Mouse (Mus musculus): ENCODE measurements at regions not wholly inside any gene's neighbourhood (a gene's known extent, or its start where the extent isn't known, plus 50 kb on each side); places are given as distances from the start of the nearest gene placed in this dataset.
A peak's percentile ranks its signal among the peaks of the same experiment; 100 is the strongest.
"Not testable (repeated sequence)": the region's sequence is repeated elsewhere in the genome, so short reads cannot be mapped to it uniquely, and the experiment has no call there.

GRCm38 (mm10) chr10:51397016-51397415 lies 83.4 kb upstream of the Gm49339 start:
- H3K9ac ChIP-seq; H3K4me2 ChIP-seq; H3K4me1 ChIP-seq (replicated peaks); H3K9me3 ChIP-seq; H3K27me3 ChIP-seq; H3K4me3 ChIP-seq; H3K27ac ChIP-seq (replicated peaks); ATAC-seq (ENCODE audit: low read depth); H3K36me3 ChIP-seq: not testable (repeated sequence)
- 91% methylated on average over 3 of the region's 3 CpGs for WGBS

- H3K9ac ChIP-seq: no peak overlapping the region
- no peaks in the 10 kb centered on the region for H3K36me3 ChIP-seq
- ATAC-seq (ENCODE audit: low read depth): peak; percentile 72; the same call in 1 of the 2 replicates
- no peaks in the 10 kb centered on the region for H3K9me3 ChIP-seq
- no peak overlapping the region for H3K27ac ChIP-seq (replicated peaks)
- peaks cover 10% of the 10 kb centered on the region; the same call in 1 of the 2 replicates for H3K27me3 ChIP-seq
- no peak overlapping the region for H3K4me3 ChIP-seq
- H3K4me2 ChIP-seq: no peak overlapping the region
- 5% methylated on average over 9 of the region's 9 CpGs for WGBS
- H3K4me1 ChIP-seq (replicated peaks): no peaks in the 10 kb centered on the region
Observed at GRCm38 (mm10) chr10:51405141-51405540, 75.3 kb upstream of the Gm49339 start.

GRCm38 (mm10) chr10:51412795-51413194 lies 67.6 kb upstream of the Gm49339 start:
- no peak for ATAC-seq (ENCODE audit: low read depth)
- no peak overlapping the region for H3K4me3 ChIP-seq
- H3K9ac ChIP-seq: no peak overlapping the region
- H3K27ac ChIP-seq (replicated peaks): no peak overlapping the region
- H3K27me3 ChIP-seq: no peaks in the 10 kb centered on the region
- no peaks in the 10 kb centered on the region for H3K36me3 ChIP-seq
- no peaks in the 10 kb centered on the region for H3K9me3 ChIP-seq
- no peaks in the 10 kb centered on the region for H3K4me1 ChIP-seq (replicated peaks)
- no peak overlapping the region for H3K4me2 ChIP-seq

DNA sequence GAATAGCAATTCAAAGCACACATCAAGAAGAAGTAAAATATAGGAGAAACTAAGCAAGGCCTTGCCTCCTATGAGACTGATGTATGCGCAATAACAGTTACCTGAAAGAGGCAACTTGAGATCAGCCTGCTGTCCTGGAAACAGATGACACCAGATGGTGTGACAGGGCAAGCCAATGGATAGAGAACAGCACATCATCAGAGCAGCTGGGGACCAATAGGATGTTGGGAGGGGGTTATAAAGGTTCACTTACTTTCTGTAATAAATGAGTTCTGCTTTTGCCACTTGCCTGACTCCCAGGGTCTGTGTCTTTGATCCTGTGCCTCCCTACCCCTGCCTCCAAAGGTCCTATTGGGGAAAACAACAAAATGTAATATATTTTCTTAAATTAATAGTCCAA lies 65.9 kb upstream of the Gm49339 start:
- H3K27me3 ChIP-seq: no peaks in the 10 kb centered on the region
- no peaks in the 10 kb centered on the region for H3K36me3 ChIP-seq
- no peaks in the 10 kb centered on the region for H3K9me3 ChIP-seq
- no peak overlapping the region for H3K9ac ChIP-seq
- no peak for ATAC-seq (ENCODE audit: low read depth)
- WGBS: 98% methylated on average over 1 of the region's 1 CpGs
- no peaks in the 10 kb centered on the region for H3K4me1 ChIP-seq (replicated peaks)
- no peak overlapping the region for H3K27ac ChIP-seq (replicated peaks)
- H3K4me2 ChIP-seq: no peak overlapping the region
- H3K4me3 ChIP-seq: no peak overlapping the region

DNA sequence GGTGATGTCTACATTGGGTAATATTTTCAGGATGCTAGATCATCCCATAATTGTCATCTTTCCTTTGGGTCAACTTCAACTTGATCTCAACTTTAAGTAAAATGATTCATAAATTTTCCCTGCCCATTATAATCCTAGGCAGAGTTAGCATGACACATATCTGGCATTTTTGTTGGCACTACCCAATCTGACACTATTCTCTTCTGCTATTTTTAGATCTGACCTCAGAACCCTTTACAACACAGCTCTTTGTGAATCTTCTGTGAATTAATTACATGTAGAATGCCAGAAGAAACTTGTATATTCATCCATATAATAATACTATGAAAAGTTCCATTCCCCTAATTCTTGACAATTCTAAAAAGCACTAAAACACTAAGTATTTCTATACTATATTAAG lies 63.7 kb upstream of the Gm49339 start:
- no peaks in the 10 kb centered on the region for H3K4me1 ChIP-seq (replicated peaks)
- H3K4me3 ChIP-seq: no peak overlapping the region
- H3K36me3 ChIP-seq: no peaks in the 10 kb centered on the region
- H3K4me2 ChIP-seq: no peak overlapping the region
- ATAC-seq (ENCODE audit: low read depth): no peak
- no peaks in the 10 kb centered on the region for H3K27me3 ChIP-seq
- H3K9me3 ChIP-seq: no peaks in the 10 kb centered on the region
- no peak overlapping the region for H3K9ac ChIP-seq
- H3K27ac ChIP-seq (replicated peaks): no peak overlapping the region

GRCm38 (mm10) chr10:51417221-51417911 lies 63.0 kb upstream of the Gm49339 start:
- Histone ChIP-seq H3K9ac (no peak overlapping the region), H3K4me1 (replicated peaks) (no peaks in the 10 kb centered on the region), H3K9me3 (no peaks in the 10 kb centered on the region), H3K27ac (replicated peaks) (no peak overlapping the region), H3K36me3 (no peaks in the 10 kb centered on the region), H3K4me2 (no peak overlapping the region), H3K4me3 (no peak overlapping the region), H3K27me3 (no peaks in the 10 kb centered on the region)
- WGBS: 74% methylated on average over 3 of the region's 3 CpGs
- ATAC-seq (ENCODE audit: low read depth): no peak

GRCm38 (mm10) chr10:51418550-51418949 lies 61.9 kb upstream of the Gm49339 start:
- no peak overlapping the region for H3K27ac ChIP-seq (replicated peaks)
- no peak for ATAC-seq (ENCODE audit: low read depth)
- H3K4me2 ChIP-seq: no peak overlapping the region

DNA sequence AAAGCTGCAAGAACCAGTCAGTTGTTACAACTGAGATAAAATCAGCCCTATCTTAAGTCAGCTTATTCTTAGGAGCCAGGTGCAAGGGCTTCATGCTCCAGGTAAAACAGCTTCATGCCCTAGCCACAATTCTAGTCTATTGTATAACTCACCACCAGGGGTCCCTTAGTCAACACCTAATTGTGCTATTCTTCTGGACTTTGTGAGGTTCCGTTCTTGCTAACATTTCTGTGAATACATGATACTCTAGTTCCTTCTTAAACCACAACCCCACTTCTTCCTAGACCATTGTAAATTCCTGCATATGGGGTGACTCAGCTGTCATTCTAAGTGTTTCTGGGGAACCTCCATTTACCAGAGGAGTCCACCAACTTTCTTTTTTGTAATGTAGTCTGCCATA lies 57.9 kb upstream of the Gm49339 start:
- H3K4me2 ChIP-seq: no peak overlapping the region
- no peak for ATAC-seq (ENCODE audit: low read depth)
- H3K27ac ChIP-seq (replicated peaks): no peak overlapping the region
- H3K36me3 ChIP-seq: no peaks in the 10 kb centered on the region
- no peak overlapping the region for H3K4me3 ChIP-seq
- no peak overlapping the region for H3K9ac ChIP-seq
- H3K9me3 ChIP-seq: no peaks in the 10 kb centered on the region
- no peaks in the 10 kb centered on the region for H3K4me1 ChIP-seq (replicated peaks)
- no peaks in the 10 kb centered on the region for H3K27me3 ChIP-seq
- WGBS: 81% methylated on average over 1 of the region's 1 CpGs

More at GRCm38 (mm10) chr10:51418550-51418949, 61.9 kb upstream of the Gm49339 start:
- H3K4me1 ChIP-seq (replicated peaks): no peaks in the 10 kb centered on the region
- H3K4me3 ChIP-seq: no peak overlapping the region
- H3K27me3 ChIP-seq: no peaks in the 10 kb centered on the region
- no peaks in the 10 kb centered on the region for H3K9me3 ChIP-seq
- WGBS: 89% methylated on average over 1 of the region's 1 CpGs
- no peak overlapping the region for H3K9ac ChIP-seq
- H3K36me3 ChIP-seq: no peaks in the 10 kb centered on the region
